Mouse (Mus musculus) urinary bladder, postnatal 25 days (tissue): ENCODE results near the gene Tango6.
A peak's percentile ranks its signal among the peaks of the same experiment; 100 is the strongest.

ENCODE experiments used
- DNase-seq: peaks from one replicate; pipeline ENCODE4 v3.0.0; 2022; ENCODE audit warnings: low spot score

The Tango6 gene

GRCm38 (mm10) chr8:106682971-106683668 is at the start of gene Tango6:
Tango6 (plus strand) TSS chr8:106683068.
- peak; percentile 90 for DNase-seq

- DNase-seq: no peak
Measured at GRCm38 (mm10) chr8:106633361-106634158, 49.3 kb upstream of the Tango6 start.

GRCm38 (mm10) chr8:106635284-106635683 is 47.6 kb upstream of the Tango6 start:
- DNase-seq: no peak

- no peak for DNase-seq
Measured at GRCm38 (mm10) chr8:106637446-106637845, 45.4 kb upstream of the Tango6 start.

- no peak for DNase-seq
Measured at GRCm38 (mm10) chr8:106638768-106639295, 44.0 kb upstream of the Tango6 start.

GRCm38 (mm10) chr8:106640212-106640611 is 42.7 kb upstream of the Tango6 start:
- DNase-seq: no peak

- no peak for DNase-seq
Measured at GRCm38 (mm10) chr8:106640921-106641320, 41.9 kb upstream of the Tango6 start.

- no peak for DNase-seq
Measured at GRCm38 (mm10) chr8:106642172-106642571, 40.7 kb upstream of the Tango6 start.

GRCm38 (mm10) chr8:106643100-106643499 is 39.8 kb upstream of the Tango6 start:
- no peak for DNase-seq

GRCm38 (mm10) chr8:106644957-106645356 is 37.9 kb upstream of the Tango6 start:
- DNase-seq: no peak

GRCm38 (mm10) chr8:106646153-106646552 is 36.7 kb upstream of the Tango6 start:
- no peak for DNase-seq

- DNase-seq: peak; percentile 56
Measured at GRCm38 (mm10) chr8:106646731-106647130, 36.1 kb upstream of the Tango6 start.

- DNase-seq: peak; percentile 76
Measured at GRCm38 (mm10) chr8:106647387-106647786, 35.5 kb upstream of the Tango6 start.

- no peak for DNase-seq
Measured at GRCm38 (mm10) chr8:106648421-106648820, 34.4 kb upstream of the Tango6 start.

- DNase-seq: no peak
Measured at GRCm38 (mm10) chr8:106651994-106652393, 30.9 kb upstream of the Tango6 start.

GRCm38 (mm10) chr8:106656046-106656445 is 26.8 kb upstream of the Tango6 start:
- DNase-seq: no peak

- no peak for DNase-seq
Measured at GRCm38 (mm10) chr8:106672786-106673185, 10.1 kb upstream of the Tango6 start.

- no peak for DNase-seq
Measured at GRCm38 (mm10) chr8:106674318-106674717, 8.6 kb upstream of the Tango6 start.

GRCm38 (mm10) chr8:106674894-106675293 is 8.0 kb upstream of the Tango6 start:
- DNase-seq: no peak

GRCm38 (mm10) chr8:106684387-106684786 is 1.5 kb downstream of the Tango6 start:
- no peak for DNase-seq

GRCm38 (mm10) chr8:106687479-106687878 is 4.6 kb downstream of the Tango6 start:
- no peak for DNase-seq

GRCm38 (mm10) chr8:106697748-106698248 is 14.9 kb downstream of the Tango6 start:
- no peak for DNase-seq

- DNase-seq: peak; percentile 57
Measured at GRCm38 (mm10) chr8:106699588-106699987, 16.7 kb downstream of the Tango6 start.
